Mouse (Mus musculus) bone marrow, adult 2 months (tissue): Measurements from ENCODE around the gene Iqcd.

Experiments
- CTCF ChIP-seq: fragments of 200-500 bp; IDR thresholded peaks from 2 replicates; pipeline ENCODE4 v1.5.1; 2011; ENCODE audit warnings: low read length, control low read depth; ENCODE audit not compliant: control insufficient read depth, insufficient read depth
- POLR2A ChIP-seq: fragments of 200-500 bp; IDR thresholded peaks from 2 replicates; pipeline ENCODE4 v1.6.1; 2011; ENCODE audit warnings: low read depth, mild to moderate bottlenecking, control low read depth, low read length, borderline replicate concordance; ENCODE audit not compliant: control insufficient read depth

DNA sequence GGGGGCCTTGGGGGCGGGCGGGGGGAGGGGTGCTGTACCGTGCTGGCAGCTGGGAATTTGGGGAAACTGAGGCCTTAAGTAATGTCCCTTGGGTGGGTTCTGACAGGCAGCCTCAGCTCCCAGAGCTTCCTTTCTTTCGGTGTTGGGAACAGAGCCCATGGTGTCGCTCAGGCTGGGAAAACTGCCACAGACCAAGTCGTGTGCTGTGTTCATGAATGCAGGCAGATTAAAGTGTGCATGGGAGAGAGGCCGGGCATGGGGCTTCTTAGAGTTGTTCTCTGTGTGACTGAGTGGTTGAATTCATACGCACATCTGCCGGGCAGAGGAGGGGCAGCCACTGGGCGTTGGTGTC is 33.0 kb downstream of the Iqcd start:
- TF ChIP-seq CTCF: no peak
- no peak for TF ChIP-seq POLR2A
